In genomic region chrX:53716323-53717182, GRCm38 (mm10) we compare ENCODE assay signal across 9 mouse cellular contexts. TPM values are rescaled to one million over a fixed set of nuclear protein-coding genes. Genes with fewer than 3 reads are reported as not detected.
DNase-seq lines count a peak whose midpoint lies in the region; ATAC-seq lines count a peak whose summit lies in the region.
"Had no signal": no experiment of that assay in that cellular context is flagged by ENCODE, and none has a peak within 500 bp of the region (broad histone marks: within the 10 kb centered on the region; RNA-seq: fewer than 3 reads in every experiment).

No protein-coding gene starts in this region.

- H3K27me3 ChIP-seq in forebrain, embryonic 12.5 days, result no peaks in the 10 kb centered on the region
- H3K27me3 ChIP-seq in liver, embryonic 12.5 days (replicated peaks), result no peaks in the 10 kb centered on the region
- H3K27me3 ChIP-seq in neural tube, embryonic 13.5 days, result no peaks in the 10 kb centered on the region

- intact Hi-C loops in heart, postnatal 10 days (cut with DNase I), result no loop called here

- H3K9ac ChIP-seq in forebrain, embryonic 12.5 days, result 0 out of 2 replicates have a peak overlapping the region, but pooled peaks have one; percentile 38
- H3K9ac ChIP-seq in liver, embryonic 12.5 days, result no peak overlapping the region
- H3K9ac ChIP-seq in neural tube, embryonic 13.5 days, result peak overlapping the region; percentile 60

- no peaks in the 10 kb centered on the region for H3K9me3 ChIP-seq in forebrain, embryonic 12.5 days
- no peaks in the 10 kb centered on the region for H3K9me3 ChIP-seq in liver, embryonic 12.5 days (replicated peaks)
- no peaks in the 10 kb centered on the region for H3K9me3 ChIP-seq in neural tube, embryonic 13.5 days

- 14% methylated on average over 49 of the region's 49 CpGs for WGBS in forebrain, embryonic 12.5 days
- 17% methylated on average over 45 of the region's 49 CpGs for WGBS in liver, embryonic 12.5 days (ENCODE audit: insufficient replicate concordance)
- 17% methylated on average over 49 of the region's 49 CpGs for WGBS in neural tube, embryonic 13.5 days

- H3K4me2 ChIP-seq in forebrain, embryonic 12.5 days, result peak overlapping the region; percentile 53
- H3K4me2 ChIP-seq in liver, embryonic 12.5 days, result peak overlapping the region; percentile 41
- peak overlapping the region; percentile 58 for H3K4me2 ChIP-seq in neural tube, embryonic 13.5 days

- peak; percentile 23 for DNase-seq in ovary, postnatal 36 days (ENCODE audit: low spot score)
- no peak for DNase-seq in ovary, postnatal 10 days (ENCODE audit: low spot score)
- DNase-seq in heart, postnatal 10 days, result peak; percentile 37 to 49
- DNase-seq in kidney, postnatal 25 days, result peak; percentile 41 to 73

- ATAC-seq in forebrain, embryonic 12.5 days (ENCODE audit: low FRiP score), result peak; percentile 71; the same call in 1 of the 2 replicates
- no peak for ATAC-seq in liver, embryonic 12.5 days
- ATAC-seq in neural tube, embryonic 13.5 days (ENCODE audit: low read depth), result peak; percentile 90
- ATAC-seq in erythroid progenitor cell, adult 5-6 weeks (replicated peaks; ENCODE audit: low FRiP score, poor library complexity, severe bottlenecking), result no peak

- H3K4me1 ChIP-seq in forebrain, embryonic 12.5 days, result peaks cover 2% of the 10 kb centered on the region; the same call in 1 of the 2 replicates
- H3K4me1 ChIP-seq in liver, embryonic 12.5 days, result no peaks in the 10 kb centered on the region
- H3K4me1 ChIP-seq in neural tube, embryonic 13.5 days (replicated peaks), result no peaks in the 10 kb centered on the region; the same call in 1 of the 2 replicates

- H3K4me3 ChIP-seq in forebrain, embryonic 12.5 days (replicated peaks), result peak overlapping the region; percentile 33
- no peak overlapping the region; the same call in 1 of the 2 replicates for H3K4me3 ChIP-seq in liver, embryonic 12.5 days
- H3K4me3 ChIP-seq in neural tube, embryonic 13.5 days, result peak overlapping the region; percentile 38

- no peak overlapping the region for H3K27ac ChIP-seq in forebrain, embryonic 12.5 days
- H3K27ac ChIP-seq in liver, embryonic 12.5 days, result no peak overlapping the region
- 0 out of 2 replicates have a peak overlapping the region, but pooled peaks have one; percentile 38 for H3K27ac ChIP-seq in neural tube, embryonic 13.5 days (replicated peaks)
- H3K27ac ChIP-seq: macrophage had no signal

- no peaks in the 10 kb centered on the region for H3K36me3 ChIP-seq in forebrain, embryonic 12.5 days (replicated peaks)
- no peaks in the 10 kb centered on the region for H3K36me3 ChIP-seq in liver, embryonic 12.5 days
- no peaks in the 10 kb centered on the region for H3K36me3 ChIP-seq in neural tube, embryonic 13.5 days

RNA-seq across cellular contexts. Expression of gene 4930502E18Rik, which starts 8.1 kb away (rescaled TPM):
- 0.32 and 0.34 TPM in 2 replicates for polyA plus RNA-seq in forebrain, embryonic 12.5 days (2016; fragmentation: Nextera tagmentation; extraction: Ambion mirVana)
- total RNA-seq in heart, postnatal 10 days (2021), result not detected
- polyA plus RNA-seq in liver, embryonic 12.5 days (2016; fragmentation: Nextera tagmentation; extraction: Ambion mirVana), result 0.11 TPM in 1 of 2 replicates, not detected in the other
- 0.34 and 0.35 TPM in 2 replicates for polyA plus RNA-seq in neural tube, embryonic 13.5 days (2015; fragmentation: Nextera tagmentation; extraction: Ambion mirVana)
- not detected in 2 replicates for total RNA-seq in erythroid progenitor cell, adult 5-6 weeks (2015; ENCODE audit: low replicate concordance)
- total RNA-seq in erythroid progenitor cell, adult 5-6 weeks (2017; ENCODE audit: low replicate concordance), result not detected in 2 replicates
- polyA plus RNA-seq: macrophage had no signal

RNA-seq across cellular contexts. Expression of gene 1700013H16Rik, which starts 41.1 kb away (rescaled TPM):
- not detected in 2 replicates for polyA plus RNA-seq in forebrain, embryonic 12.5 days (2016; fragmentation: Nextera tagmentation; extraction: Ambion mirVana)
- total RNA-seq in heart, postnatal 10 days (2021), result not detected
- not detected in 2 replicates for polyA plus RNA-seq in liver, embryonic 12.5 days (2016; fragmentation: Nextera tagmentation; extraction: Ambion mirVana)
- not detected in 2 replicates for polyA plus RNA-seq in neural tube, embryonic 13.5 days (2015; fragmentation: Nextera tagmentation; extraction: Ambion mirVana)
- total RNA-seq in erythroid progenitor cell, adult 5-6 weeks (2015; ENCODE audit: low replicate concordance), result not detected in 2 replicates
- total RNA-seq in erythroid progenitor cell, adult 5-6 weeks (2017; ENCODE audit: low replicate concordance), result not detected in 2 replicates
- polyA plus RNA-seq: macrophage had no signal

RNA-seq across cellular contexts. Expression of gene Rtl8b, which starts 46.3 kb away (rescaled TPM):
- polyA plus RNA-seq in forebrain, embryonic 12.5 days (2016; fragmentation: Nextera tagmentation; extraction: Ambion mirVana), result 71.9 and 74.0 TPM in 2 replicates
- total RNA-seq in heart, postnatal 10 days (2021), result 100 to 1,000 TPM; 154 to 155 TPM
- polyA plus RNA-seq in liver, embryonic 12.5 days (2016; fragmentation: Nextera tagmentation; extraction: Ambion mirVana), result 8.1 and 9.0 TPM in 2 replicates
- 166 and 176 TPM in 2 replicates for polyA plus RNA-seq in neural tube, embryonic 13.5 days (2015; fragmentation: Nextera tagmentation; extraction: Ambion mirVana)
- not detected in 2 replicates for total RNA-seq in erythroid progenitor cell, adult 5-6 weeks (2015; ENCODE audit: low replicate concordance)
- total RNA-seq in erythroid progenitor cell, adult 5-6 weeks (2017; ENCODE audit: low replicate concordance), result 2.6 TPM in 1 of 2 replicates, not detected in the other

RNA-seq across cellular contexts. Expression of gene Zfp36l3, which starts 59.6 kb away (rescaled TPM):
- not detected in 2 replicates for polyA plus RNA-seq in forebrain, embryonic 12.5 days (2016; fragmentation: Nextera tagmentation; extraction: Ambion mirVana)
- total RNA-seq in heart, postnatal 10 days (2021), result not detected
- polyA plus RNA-seq in liver, embryonic 12.5 days (2016; fragmentation: Nextera tagmentation; extraction: Ambion mirVana), result not detected in 2 replicates
- not detected in 2 replicates for polyA plus RNA-seq in neural tube, embryonic 13.5 days (2015; fragmentation: Nextera tagmentation; extraction: Ambion mirVana)
- total RNA-seq in erythroid progenitor cell, adult 5-6 weeks (2015; ENCODE audit: low replicate concordance), result not detected in 2 replicates
- not detected in 2 replicates for total RNA-seq in erythroid progenitor cell, adult 5-6 weeks (2017; ENCODE audit: low replicate concordance)
- polyA plus RNA-seq: macrophage had no signal

Comparison
In these comparisons a context has a peak if more than half of its experiments do, and no peak if none do; other contexts are left out.
1. ATAC-seq: peak in forebrain, embryonic 12.5 days (single experiment) and neural tube, embryonic 13.5 days (single experiment); none in liver, embryonic 12.5 days (single experiment) and erythroid progenitor cell, adult 5-6 weeks (single experiment).
2. Peak in every context shown above with its lines, with median percentiles within 50 percentile points of each other: H3K4me2 ChIP-seq.